Mouse (Mus musculus) kidney, embryonic 14.5 days (tissue): ENCODE measurements around the gene Olfr547. TPM values are rescaled to one million over a fixed set of nuclear protein-coding genes. Genes with fewer than 3 reads are reported as not detected.

Source experiments
- ATAC-seq: fragments of 200-750 bp; cut with Nextera tagmentation; 2 replicates; pipeline ENCODE4 v1.8.0; 2017; ENCODE audit warnings: moderate number of reproducible peaks, mild to moderate bottlenecking, moderate TSS enrichment, moderate library complexity; ENCODE audit not compliant: low FRiP score, low TSS enrichment
- H3K27ac ChIP-seq: fragments of 300-500 bp; sonication (generic); 2 replicates; pipeline ENCODE4 v1.5.1; 2014; ENCODE audit warnings: low read depth, mild to moderate bottlenecking, low read length, moderate library complexity, mixed read lengths
- H3K27me3 ChIP-seq: fragments of 300-500 bp; sonication (generic); 2 replicates; pipeline ENCODE4 v1.6.1; 2014; ENCODE audit warnings: mild to moderate bottlenecking, low read length; ENCODE audit not compliant: control insufficient read depth, insufficient read depth
- H3K36me3 ChIP-seq: fragments of 300-500 bp; sonication (generic); 2 replicates; pipeline ENCODE4 v1.6.1; 2014; ENCODE audit warnings: low read length, mixed read lengths; ENCODE audit not compliant: control insufficient read depth, insufficient read depth
- H3K4me1 ChIP-seq: fragments of 300-500 bp; sonication (generic); 2 replicates; pipeline ENCODE4 v1.6.1; 2014; ENCODE audit warnings: low read length, mixed read lengths; ENCODE audit not compliant: control insufficient read depth, insufficient read depth
- H3K4me2 ChIP-seq: fragments of 300-500 bp; sonication (generic); replicated peaks from 2 replicates; pipeline ENCODE4 v1.6.1; 2014; ENCODE audit warnings: low read depth, mild to moderate bottlenecking, low read length
- H3K4me3 ChIP-seq: fragments of 300-500 bp; sonication (generic); 2 replicates; pipeline ENCODE4 v1.5.1; 2014; ENCODE audit warnings: mild to moderate bottlenecking, low read length
- H3K9ac ChIP-seq: fragments of 300-500 bp; sonication (generic); 2 replicates; pipeline ENCODE4 v1.6.1; 2014; ENCODE audit warnings: low read depth, mild to moderate bottlenecking, low read length, moderate library complexity
- H3K9me3 ChIP-seq: fragments of 300-500 bp; sonication (generic); 2 replicates; pipeline ENCODE4 v1.6.1; 2016; ENCODE audit warnings: low read length; ENCODE audit not compliant: control insufficient read depth
- WGBS: fragments of 180-500 bp; shearing (Covaris S2); extraction: QIAGEN DNeasy Blood & Tissue Kit; methylation state at CpG from one replicate; pipeline ENCODE4 v1.1.7; 2014; 5-methylcytosine and 5-hydroxymethylcytosine counted together
- polyA plus RNA-seq: library from polyadenylated mRNA; unstranded; fragments of >200 nt; fragmentation: Nextera tagmentation; extraction: Ambion mirVana; gene quantifications from 2 replicates; pipeline ENCODE4 v1.2.1, GENCODE M21; 2014

Gene Olfr547
- polyA plus RNA-seq, 1 experiment from 2014 or later = not detected

DNA sequence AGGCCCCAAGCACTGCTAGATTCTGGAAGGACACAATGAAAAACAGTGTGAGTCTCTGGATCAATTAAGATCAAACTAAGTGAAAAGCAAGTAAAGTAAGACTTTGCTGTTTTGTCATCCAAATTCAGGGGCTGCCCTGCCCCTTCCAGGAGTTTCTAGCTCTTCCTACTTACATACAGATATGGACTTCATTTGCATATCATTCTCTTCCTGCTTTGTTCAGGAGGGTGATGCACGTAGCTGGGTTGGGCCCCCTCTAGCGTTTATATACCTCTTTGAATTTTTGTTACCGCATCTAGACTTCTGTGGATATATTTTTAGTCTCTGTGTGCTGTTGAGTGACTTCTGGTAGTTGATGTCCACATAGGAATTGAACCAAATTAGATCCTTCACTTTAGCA is 6.7 kb downstream of the Olfr547 start:
- no peak overlapping the region for H3K27ac ChIP-seq
- no peaks in the 10 kb centered on the region for H3K4me1 ChIP-seq
- WGBS = 60% methylated on average over 3 of the region's 3 CpGs
- H3K4me3 ChIP-seq = no peak overlapping the region
- no peaks in the 10 kb centered on the region for H3K9me3 ChIP-seq
- no peaks in the 10 kb centered on the region for H3K36me3 ChIP-seq
- H3K4me2 ChIP-seq = no peak overlapping the region
- H3K27me3 ChIP-seq = no peaks in the 10 kb centered on the region
- no peak for ATAC-seq
- no peak overlapping the region for H3K9ac ChIP-seq

DNA sequence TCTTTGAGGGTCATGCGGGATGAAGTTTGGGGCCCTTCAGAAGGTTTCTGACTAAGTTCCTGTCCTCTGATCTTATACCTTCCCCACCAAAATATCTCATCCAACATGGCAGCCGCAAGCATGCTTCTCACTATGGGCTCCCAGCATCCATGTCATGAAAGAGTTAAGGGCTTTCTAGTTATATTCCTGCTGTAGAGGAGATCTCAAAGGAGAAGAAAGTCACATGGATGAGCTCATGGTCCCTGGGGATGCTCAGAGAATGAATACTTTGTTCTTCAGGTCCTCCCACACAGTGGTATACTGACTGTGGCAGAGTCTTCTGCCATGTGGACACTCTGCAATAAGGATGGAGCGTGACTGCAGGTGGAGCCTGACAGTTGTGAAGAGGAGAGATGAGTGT is 15.0 kb downstream of the Olfr547 start, which contains the start of gene Olfr549:
TSS of gene Olfr549 (plus strand) at position 301 of the 400 bp plus-strand sequence.
- no peaks in the 10 kb centered on the region for H3K36me3 ChIP-seq
- WGBS = 86% methylated on average over 3 of the region's 3 CpGs
- H3K4me3 ChIP-seq = no peak within 1 kb of the TSS
- no peak within 1 kb of the TSS for H3K9ac ChIP-seq
- no peaks in the 10 kb centered on the region for H3K4me1 ChIP-seq
- no peak within 1 kb of the TSS for H3K27ac ChIP-seq
- no peak for ATAC-seq
- no peaks in the 10 kb centered on the region for H3K27me3 ChIP-seq
- no peak within 1 kb of the TSS for H3K4me2 ChIP-seq
- no peaks in the 10 kb centered on the region for H3K9me3 ChIP-seq

DNA sequence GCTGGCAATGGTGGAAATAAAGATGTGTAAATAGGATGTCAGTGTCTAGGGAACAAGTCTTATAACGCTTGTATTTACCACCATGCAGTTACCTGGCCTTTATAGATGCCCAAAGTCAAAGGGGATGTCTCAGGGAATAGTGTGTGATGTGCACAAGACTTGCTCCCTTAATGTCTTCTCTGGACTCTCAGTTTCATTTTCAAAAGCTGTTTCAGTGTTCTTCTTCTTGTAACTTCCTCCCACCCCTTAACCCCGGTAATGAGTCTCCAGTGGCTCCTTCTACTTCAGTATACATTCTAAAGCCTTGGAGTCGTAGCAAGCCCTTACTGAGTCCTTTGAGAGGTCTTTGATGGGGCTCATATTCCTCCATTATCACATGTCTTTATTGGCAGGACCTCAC is 18.7 kb downstream of the Olfr547 start:
- WGBS = 81% methylated on average over 3 of the region's 3 CpGs
- Histone ChIP-seq H3K36me3 (no peaks in the 10 kb centered on the region), H3K4me2 (no peak overlapping the region), H3K9me3 (no peaks in the 10 kb centered on the region), H3K27me3 (no peaks in the 10 kb centered on the region), H3K4me1 (no peaks in the 10 kb centered on the region), H3K9ac (no peak overlapping the region), H3K4me3 (no peak overlapping the region), H3K27ac (no peak overlapping the region)
- no peak for ATAC-seq

DNA sequence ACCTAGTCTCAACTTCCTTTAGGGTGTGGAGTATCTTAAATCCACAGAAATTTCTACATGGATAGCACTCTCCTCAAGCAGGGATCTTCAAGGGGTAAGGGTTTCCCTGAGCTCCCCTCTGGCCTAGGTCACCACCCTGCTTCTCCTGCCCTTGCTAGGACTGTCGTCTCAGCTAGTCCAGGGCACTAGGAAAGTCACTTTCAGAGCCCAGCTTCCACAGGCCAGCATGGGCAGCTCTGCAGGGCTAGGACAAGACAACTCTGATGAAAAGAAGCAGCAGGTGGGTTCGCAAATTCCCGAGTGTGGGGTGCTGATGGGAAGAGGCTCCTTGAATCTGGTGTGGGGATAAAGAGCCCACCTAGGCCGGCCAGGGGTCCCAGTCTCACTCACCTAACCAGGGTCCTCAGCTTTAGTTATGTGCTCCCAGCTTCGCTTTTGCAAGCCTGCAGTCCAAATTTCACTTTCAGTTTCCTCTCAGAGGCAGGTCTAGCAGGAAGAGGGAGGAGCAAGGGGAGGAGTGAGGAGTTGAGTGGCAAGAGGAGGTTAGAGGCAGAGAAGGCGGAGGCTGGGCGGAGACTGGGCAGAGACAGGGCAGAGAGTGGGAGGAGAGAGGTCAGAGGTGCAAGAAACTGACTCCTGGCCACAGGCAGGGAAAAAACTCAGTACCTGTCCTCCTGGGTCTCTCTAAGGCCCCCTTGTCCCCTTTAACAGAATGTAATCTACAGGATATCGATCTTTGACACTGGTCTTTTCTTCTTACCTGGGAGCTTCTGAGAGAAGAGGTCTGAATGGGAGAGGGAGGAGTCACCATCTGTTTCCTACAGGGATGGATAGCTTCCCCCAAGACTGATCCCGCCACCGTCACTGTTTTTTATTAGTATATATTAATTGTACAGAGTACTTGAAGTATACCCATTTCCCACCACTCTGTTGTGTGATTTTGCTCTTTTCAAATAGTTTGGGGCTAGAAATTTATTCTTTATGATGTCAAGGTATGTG is 30.7 kb downstream of the Olfr547 start, which contains the start of gene Trim21:
TSS of gene Trim21 (minus strand) at position 488 of the 999 bp plus-strand sequence.
- no peaks in the 10 kb centered on the region for H3K27me3 ChIP-seq
- H3K4me2 ChIP-seq = peak within 1 kb of the TSS; percentile 59
- H3K9ac ChIP-seq = peak within 1 kb of the TSS; percentile 62
- no peak within 1 kb of the TSS for H3K27ac ChIP-seq
- H3K4me3 ChIP-seq = peak within 1 kb of the TSS; percentile 51
- no peaks in the 10 kb centered on the region for H3K9me3 ChIP-seq
- H3K4me1 ChIP-seq = no peaks in the 10 kb centered on the region
- 14% methylated on average over 10 of the region's 10 CpGs for WGBS
- peak; percentile 99 for ATAC-seq
- no peaks in the 10 kb centered on the region for H3K36me3 ChIP-seq

DNA sequence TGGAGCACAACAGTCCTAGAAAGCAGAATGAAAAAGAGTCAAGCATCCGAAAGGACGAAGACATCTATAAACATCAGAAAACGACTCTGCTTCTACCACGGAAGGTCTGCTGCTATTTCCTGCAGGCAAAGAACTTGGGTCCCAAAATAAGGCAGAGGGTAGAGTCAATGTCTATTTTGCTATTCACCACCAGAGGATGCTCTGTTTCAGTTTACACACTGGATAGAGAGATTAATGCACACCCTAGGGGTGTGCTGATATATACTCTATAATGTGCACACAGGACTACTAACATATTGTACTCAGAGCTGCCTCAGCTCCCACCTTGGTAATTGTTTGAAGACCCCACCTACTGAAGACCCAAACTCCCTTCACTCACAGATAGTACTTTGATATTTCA is 31.7 kb downstream of the Olfr547 start:
- H3K27me3 ChIP-seq = no peaks in the 10 kb centered on the region

DNA sequence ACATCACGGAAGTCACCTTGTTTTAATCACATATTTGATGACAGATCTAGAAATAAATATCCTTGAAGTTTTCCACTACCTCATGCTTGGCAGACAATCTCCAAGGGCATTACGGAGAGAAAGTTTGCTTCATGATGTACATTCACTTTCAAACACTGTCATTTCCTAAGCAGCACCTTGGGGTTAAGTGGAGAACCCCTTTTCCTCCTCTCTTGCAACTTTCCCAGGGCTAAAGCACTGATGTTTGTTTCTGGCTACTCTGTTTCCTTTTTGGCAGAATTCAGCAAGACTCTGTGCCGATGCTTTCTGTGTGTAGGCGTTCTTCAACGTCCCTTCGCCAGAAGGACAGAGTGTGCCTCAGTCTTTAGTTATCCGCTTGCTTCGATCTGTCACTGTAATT is 36.6 kb downstream of the Olfr547 start, which contains the start of gene Olfr550:
TSS of gene Olfr550 (plus strand) at position 301 of the 400 bp plus-strand sequence.
- Histone ChIP-seq H3K27me3 (no peaks in the 10 kb centered on the region), H3K4me1 (no peaks in the 10 kb centered on the region), H3K4me2 (no peak within 1 kb of the TSS), H3K27ac (no peak within 1 kb of the TSS), H3K4me3 (no peak within 1 kb of the TSS), H3K36me3 (no peaks in the 10 kb centered on the region), H3K9ac (no peak within 1 kb of the TSS), H3K9me3 (no peaks in the 10 kb centered on the region)
- WGBS = 93% methylated on average over 8 of the region's 8 CpGs
- ATAC-seq = no peak

More for the DNA sequence above, 31.7 kb downstream of the Olfr547 start:
- no peak overlapping the region for H3K4me3 ChIP-seq
- 82% methylated on average over 4 of the region's 4 CpGs for WGBS
- H3K9ac ChIP-seq = no peak overlapping the region
- ATAC-seq = no peak
- no peak overlapping the region for H3K4me2 ChIP-seq
- no peaks in the 10 kb centered on the region for H3K4me1 ChIP-seq
- no peak overlapping the region for H3K27ac ChIP-seq
- H3K9me3 ChIP-seq = no peaks in the 10 kb centered on the region
- no peaks in the 10 kb centered on the region for H3K36me3 ChIP-seq

DNA sequence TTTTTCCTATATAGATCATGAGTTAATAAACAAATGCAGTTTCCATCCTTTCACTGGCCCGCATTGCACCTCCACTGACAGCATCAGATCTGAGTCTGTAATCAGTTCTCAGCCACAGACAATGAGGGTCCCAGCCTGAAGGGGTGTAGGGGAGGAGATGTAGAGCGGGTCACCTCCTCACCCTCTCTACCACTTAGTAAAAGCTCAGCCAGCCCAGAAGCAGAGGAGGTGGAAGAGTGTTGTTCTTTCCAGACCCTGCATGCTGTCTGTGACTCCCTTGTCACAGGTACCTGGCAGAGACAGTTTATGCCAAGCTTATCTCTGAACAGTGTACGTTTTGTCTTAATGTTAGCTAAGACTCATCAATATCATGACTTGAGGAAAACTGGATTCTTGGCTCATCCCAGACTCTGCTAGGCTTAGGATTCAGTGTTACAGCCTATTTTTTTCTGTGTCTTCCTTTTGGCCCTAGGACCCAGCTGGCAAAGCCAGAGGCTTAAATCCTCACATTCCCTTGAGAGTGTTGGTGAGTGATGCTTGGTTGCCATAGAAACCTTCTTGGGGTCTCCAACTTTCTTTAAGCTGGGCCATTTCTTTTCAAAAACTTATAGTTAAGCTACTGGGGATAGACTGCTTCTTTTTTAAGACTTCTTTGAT is 38.8 kb downstream of the Olfr547 start:
- H3K4me1 ChIP-seq = no peaks in the 10 kb centered on the region
- H3K9me3 ChIP-seq = no peaks in the 10 kb centered on the region
- no peaks in the 10 kb centered on the region for H3K36me3 ChIP-seq
- H3K9ac ChIP-seq = no peak overlapping the region
- no peak overlapping the region for H3K4me2 ChIP-seq
- 86% methylated on average over 3 of the region's 3 CpGs for WGBS
- ATAC-seq = no peak
- H3K4me3 ChIP-seq = no peak overlapping the region
- no peak overlapping the region for H3K27ac ChIP-seq
- no peaks in the 10 kb centered on the region for H3K27me3 ChIP-seq

DNA sequence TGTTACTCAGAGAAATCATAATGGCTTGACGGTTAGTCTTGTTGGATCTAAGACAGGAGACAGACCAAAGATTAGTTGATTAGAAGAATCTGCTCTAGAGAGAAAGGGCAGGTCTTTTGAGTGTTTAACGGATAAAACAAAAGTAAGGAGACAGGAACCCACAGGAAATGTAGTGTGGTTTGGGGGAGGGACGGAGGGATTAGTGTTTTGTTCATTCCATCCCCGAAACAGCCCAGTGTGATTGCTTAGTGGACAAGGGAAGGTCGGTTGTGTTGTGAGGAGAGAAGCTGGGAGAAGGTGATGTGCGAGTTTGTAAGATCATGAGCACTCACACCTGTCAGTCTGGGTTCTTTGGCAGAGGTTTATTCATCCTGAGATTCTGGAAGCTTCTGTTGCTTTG is 41.4 kb downstream of the Olfr547 start:
- Histone ChIP-seq H3K4me1 (no peaks in the 10 kb centered on the region), H3K36me3 (no peaks in the 10 kb centered on the region), H3K4me3 (no peak overlapping the region), H3K4me2 (no peak overlapping the region), H3K27me3 (no peaks in the 10 kb centered on the region), H3K27ac (no peak overlapping the region), H3K9me3 (no peaks in the 10 kb centered on the region), H3K9ac (no peak overlapping the region)
- ATAC-seq = no peak
- 78% methylated on average over 6 of the region's 6 CpGs for WGBS
